Mouse (Mus musculus) lung, adult 18-20 months (tissue): ENCODE measurements around the gene 9630041A04Rik.
A peak's percentile ranks its signal among the peaks of the same experiment; 100 is the strongest.

ENCODE experiments used
- DNase-seq, 2 experiments: peaks; one replicate each; pipeline ENCODE4 v3.0.0; 2022; ENCODE audit warnings: mixed read lengths in 2 of 2

9630041A04Rik gene

GRCm38 (mm10) chr9:101919324-101919723, 57.7 kb downstream of the 9630041A04Rik start:
- no peak for DNase-seq

GRCm38 (mm10) chr9:101922846-101923245, 61.2 kb downstream of the 9630041A04Rik start:
- peak in 1 of 2 experiments; percentile 5 for DNase-seq

GRCm38 (mm10) chr9:101924829-101925228, 63.2 kb downstream of the 9630041A04Rik start:
- DNase-seq, result no peak

GRCm38 (mm10) chr9:101933946-101934573, 72.4 kb downstream of the 9630041A04Rik start:
- DNase-seq, result no peak

- DNase-seq, result no peak
Measured at GRCm38 (mm10) chr9:101934887-101935286, 73.2 kb downstream of the 9630041A04Rik start.

- DNase-seq, result no peak
Measured at GRCm38 (mm10) chr9:101938066-101938465, 76.4 kb downstream of the 9630041A04Rik start.

GRCm38 (mm10) chr9:101939006-101939405, 77.4 kb downstream of the 9630041A04Rik start:
- no peak for DNase-seq

GRCm38 (mm10) chr9:101940182-101940581, 78.5 kb downstream of the 9630041A04Rik start:
- DNase-seq, result no peak

- DNase-seq, result peak in 1 of 2 experiments; percentile 1
Measured at GRCm38 (mm10) chr9:101942058-101942669, 80.5 kb downstream of the 9630041A04Rik start.

- no peak for DNase-seq
Measured at GRCm38 (mm10) chr9:101945326-101945725, 83.7 kb downstream of the 9630041A04Rik start.

- DNase-seq, result no peak
Measured at GRCm38 (mm10) chr9:101945814-101946213, 84.2 kb downstream of the 9630041A04Rik start.

- no peak for DNase-seq
Measured at GRCm38 (mm10) chr9:101950101-101950500, 88.5 kb downstream of the 9630041A04Rik start.

- no peak for DNase-seq
Measured at GRCm38 (mm10) chr9:101954529-101954928, 92.9 kb downstream of the 9630041A04Rik start.

GRCm38 (mm10) chr9:101956228-101956627, 94.6 kb downstream of the 9630041A04Rik start:
- no peak for DNase-seq

- peak in 1 of 2 experiments; percentile 16 for DNase-seq
Measured at GRCm38 (mm10) chr9:101971806-101972205, 110.2 kb downstream of the 9630041A04Rik start.

GRCm38 (mm10) chr9:101972314-101972713, 110.7 kb downstream of the 9630041A04Rik start:
- DNase-seq, result no peak

GRCm38 (mm10) chr9:101976884-101977465, 115.3 kb downstream of the 9630041A04Rik start:
- no peak for DNase-seq

- DNase-seq, result no peak
Measured at GRCm38 (mm10) chr9:101981161-101981560, 119.5 kb downstream of the 9630041A04Rik start.

- no peak for DNase-seq
Measured at GRCm38 (mm10) chr9:101982378-101982777, 120.7 kb downstream of the 9630041A04Rik start.

GRCm38 (mm10) chr9:101986910-101987309, 125.3 kb downstream of the 9630041A04Rik start:
- DNase-seq, result no peak

GRCm38 (mm10) chr9:101990032-101990431, 128.4 kb downstream of the 9630041A04Rik start:
- DNase-seq, result no peak

GRCm38 (mm10) chr9:101990836-101991235, 129.2 kb downstream of the 9630041A04Rik start:
- DNase-seq, result no peak
